Comparison of ENCODE assay signal across 17 mouse cellular contexts in the genomic region with DNA sequence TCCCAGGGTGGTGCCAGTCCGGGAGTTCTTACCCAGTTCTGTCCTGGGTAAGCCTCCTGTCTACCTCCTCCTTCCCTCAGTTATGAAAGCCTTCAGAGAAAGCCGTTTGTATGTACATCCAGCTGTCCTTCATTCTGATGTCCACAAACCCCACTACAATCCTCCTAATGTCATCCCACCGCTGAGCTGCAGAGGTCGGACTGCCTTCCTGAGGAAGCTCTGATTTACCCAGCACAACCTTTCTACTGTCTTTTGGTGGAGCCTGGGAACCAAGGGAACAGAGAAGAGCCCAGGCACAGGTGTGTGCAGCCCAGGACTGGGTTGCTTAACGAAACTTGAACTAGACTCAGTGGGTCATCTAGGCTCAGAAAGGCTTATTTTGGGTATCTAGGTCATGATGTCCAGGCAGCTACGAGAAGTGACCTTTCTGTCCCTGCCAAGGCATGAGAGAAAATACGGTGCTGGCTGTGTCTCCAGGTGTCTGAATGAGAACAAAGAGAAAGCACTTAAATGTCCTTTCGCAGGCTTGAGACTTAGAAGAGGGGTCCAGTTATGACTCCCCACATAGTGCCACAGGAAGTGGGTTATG.
DNase-seq lines count a peak whose midpoint lies in the region; ATAC-seq lines count a peak whose summit lies in the region.
"Had no signal": no experiment of that assay in that cellular context is flagged by ENCODE, and none has a peak within 500 bp of the region (broad histone marks: within the 10 kb centered on the region; RNA-seq: fewer than 3 reads in every experiment).

No protein-coding gene starts in this region.

- H3K4me2 ChIP-seq in midbrain, embryonic 11.5 days, result no peak overlapping the region
- no peak overlapping the region for H3K4me2 ChIP-seq in midbrain, embryonic 13.5 days (replicated peaks)
- H3K4me2 ChIP-seq: hindbrain, embryonic 12.5 days; midbrain, embryonic 12.5 days; neural tube, embryonic 12.5 days had no signal

- H3K4me1 ChIP-seq in midbrain, embryonic 11.5 days (ENCODE audit: control insufficient read depth, insufficient read depth, low read length), result no peaks in the 10 kb centered on the region
- peaks cover 4% of the 10 kb centered on the region; the same call in 1 of the 2 replicates for H3K4me1 ChIP-seq in midbrain, embryonic 13.5 days (replicated peaks)
- H3K4me1 ChIP-seq: midbrain, embryonic 12.5 days; neural tube, embryonic 12.5 days had no signal

- ATAC-seq in midbrain, embryonic 11.5 days (ENCODE audit: low FRiP score), result no peak
- ATAC-seq in midbrain, embryonic 13.5 days, result no peak
- ATAC-seq: forebrain, embryonic 14.5 days; lung, postnatal 0 days had no signal

- no peak overlapping the region for H3K27ac ChIP-seq in midbrain, embryonic 11.5 days (ENCODE audit: low read depth, low read length)
- no peak overlapping the region for H3K27ac ChIP-seq in midbrain, embryonic 13.5 days
- H3K27ac ChIP-seq: hindbrain, embryonic 12.5 days; layer of hippocampus, adult 2 months; midbrain, embryonic 12.5 days; neural tube, embryonic 12.5 days had no signal

- no peaks in the 10 kb centered on the region for H3K27me3 ChIP-seq in midbrain, embryonic 11.5 days (ENCODE audit: control insufficient read depth, insufficient read depth, low read length)
- H3K27me3 ChIP-seq in midbrain, embryonic 13.5 days, result 0 out of 2 replicates have a peak, but pooled peaks cover 9% of the 10 kb centered on the region
- H3K27me3 ChIP-seq: hindbrain, embryonic 12.5 days; midbrain, embryonic 12.5 days; neural tube, embryonic 12.5 days had no signal

- DNase-seq in gastrocnemius, adult 18-20 months (ENCODE audit: low spot score), result peak; percentile 16
- no peak for DNase-seq in gastrocnemius, adult 8-10 months (ENCODE audit: low spot score in 2 of 2)
- DNase-seq in midbrain, embryonic 11.5 days (ENCODE audit: low spot score, missing footprints), result peak; percentile 59
- peak; percentile 78 for DNase-seq in cerebellum, adult 9-10 months
- DNase-seq in adrenal gland, postnatal 4 days (ENCODE audit: low spot score in 2 of 2), result no peak
- no peak for DNase-seq in ovary, postnatal 36 days (ENCODE audit: low spot score)
- DNase-seq: B cell, adult 2 months; kidney, adult 18-20 months; kidney, postnatal 10 days; thymus, postnatal 4 days had no signal

- H3K9ac ChIP-seq in midbrain, embryonic 11.5 days (ENCODE audit: low read length), result no peak overlapping the region
- no peak overlapping the region for H3K9ac ChIP-seq in midbrain, embryonic 13.5 days (replicated peaks)
- H3K9ac ChIP-seq: hindbrain, embryonic 12.5 days; midbrain, embryonic 12.5 days; neural tube, embryonic 12.5 days had no signal

- H3K4me3 ChIP-seq in midbrain, embryonic 11.5 days (ENCODE audit: low read depth, low read length), result no peak overlapping the region
- H3K4me3 ChIP-seq in midbrain, embryonic 13.5 days (replicated peaks), result no peak overlapping the region
- H3K4me3 ChIP-seq: hindbrain, embryonic 12.5 days; layer of hippocampus, adult 2 months; midbrain, embryonic 12.5 days; neural tube, embryonic 12.5 days had no signal

- H3K9me3 ChIP-seq in midbrain, embryonic 11.5 days (ENCODE audit: control insufficient read depth, low read length), result no peaks in the 10 kb centered on the region
- H3K9me3 ChIP-seq in midbrain, embryonic 13.5 days, result no peaks in the 10 kb centered on the region
- H3K9me3 ChIP-seq: hindbrain, embryonic 12.5 days; midbrain, embryonic 12.5 days; neural tube, embryonic 12.5 days had no signal

- 85% methylated on average over 8 of the region's 8 CpGs for WGBS in midbrain, embryonic 11.5 days
- WGBS in midbrain, embryonic 13.5 days, result 85% methylated on average over 8 of the region's 8 CpGs

- no peaks in the 10 kb centered on the region for H3K36me3 ChIP-seq in midbrain, embryonic 11.5 days (ENCODE audit: control insufficient read depth, insufficient read depth, low read length)
- H3K36me3 ChIP-seq in midbrain, embryonic 13.5 days, result no peaks in the 10 kb centered on the region
- H3K36me3 ChIP-seq: hindbrain, embryonic 12.5 days; midbrain, embryonic 12.5 days; neural tube, embryonic 12.5 days had no signal

Comparison
In these comparisons a context has a peak if more than half of its experiments do, and no peak if none do; other contexts are left out.
1. DNase-seq: peak in gastrocnemius, adult 18-20 months (single experiment), midbrain, embryonic 11.5 days (single experiment) and cerebellum, adult 9-10 months (single experiment); none in gastrocnemius, adult 8-10 months (0 of 2), adrenal gland, postnatal 4 days (0 of 2) and ovary, postnatal 36 days (single experiment).